Mouse (Mus musculus) forebrain, embryonic 12.5 days (tissue): Measurements from ENCODE around the gene Gpd1l. TPM values are rescaled to one million over a fixed set of nuclear protein-coding genes. Genes with fewer than 3 reads are reported as not detected.
A peak's percentile ranks its signal among the peaks of the same experiment; 100 is the strongest.

Experiments used
- ATAC-seq: fragments of 200-750 bp; cut with Nextera tagmentation; 2 replicates; pipeline ENCODE4 v1.8.0; 2017; ENCODE audit warnings: moderate TSS enrichment; ENCODE audit not compliant: low FRiP score
- H3K27ac ChIP-seq: fragments of 300-500 bp; sonication (generic); 2 replicates; pipeline ENCODE4 v1.5.1; 2016; ENCODE audit warnings: mild to moderate bottlenecking
- H3K27me3 ChIP-seq: fragments of 300-500 bp; sonication (generic); 2 replicates; pipeline ENCODE4 v1.6.1; 2016; ENCODE audit warnings: mild to moderate bottlenecking
- H3K36me3 ChIP-seq: fragments of 300-500 bp; sonication (generic); replicated peaks from 2 replicates; pipeline ENCODE4 v1.6.1; 2016; ENCODE audit warnings: mild to moderate bottlenecking
- H3K4me1 ChIP-seq: fragments of 300-500 bp; sonication (generic); 2 replicates; pipeline ENCODE4 v1.6.1; 2016
- H3K4me2 ChIP-seq: fragments of 300-500 bp; sonication (generic); 2 replicates; pipeline ENCODE4 v1.6.1; 2016; ENCODE audit warnings: mild to moderate bottlenecking, moderate library complexity
- H3K4me3 ChIP-seq: fragments of 300-500 bp; sonication (generic); replicated peaks from 2 replicates; pipeline ENCODE4 v1.5.1; 2016; ENCODE audit warnings: mild to moderate bottlenecking
- H3K9ac ChIP-seq: fragments of 300-500 bp; sonication (generic); 2 replicates; pipeline ENCODE4 v1.6.1; 2016; ENCODE audit warnings: mild to moderate bottlenecking
- H3K9me3 ChIP-seq: fragments of 300-500 bp; sonication (generic); 2 replicates; pipeline ENCODE4 v1.6.1; 2016
- WGBS: fragments of 180-500 bp; shearing (Covaris S2); methylation state at CpG from one replicate; pipeline ENCODE4 v1.1.7; 2016; 5-methylcytosine and 5-hydroxymethylcytosine counted together
- polyA plus RNA-seq: library from polyadenylated mRNA; unstranded; fragments of >200 nt; fragmentation: Nextera tagmentation; extraction: Ambion mirVana; gene quantifications from 2 replicates; pipeline ENCODE4 v1.2.1, GENCODE M21; 2016

Gene Gpd1l
- polyA plus RNA-seq, 1 experiment from 2014 or later = 14.5 TPM

DNA sequence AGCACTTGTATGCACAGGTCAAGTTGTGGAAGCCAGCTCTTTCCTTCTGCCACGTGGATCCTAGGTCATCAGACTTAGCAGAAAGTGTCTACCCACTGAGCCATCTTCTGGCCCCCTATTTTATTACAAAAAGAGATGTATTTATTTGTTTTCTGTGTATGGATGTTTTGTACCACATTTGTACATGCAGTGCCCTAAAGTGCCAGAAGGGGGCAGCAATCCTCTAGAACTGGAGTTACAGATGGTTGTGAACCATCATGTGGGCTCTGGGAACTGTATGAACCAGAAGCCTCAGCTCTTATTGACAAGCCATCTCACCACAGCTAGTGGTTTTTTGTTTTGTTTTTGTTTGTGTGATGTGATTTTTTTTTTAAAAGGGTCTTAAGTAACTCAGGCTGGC lies 19.1 kb upstream of the Gpd1l start:
- no peak overlapping the region for H3K4me3 ChIP-seq
- ATAC-seq = no peak
- H3K27ac ChIP-seq = no peak overlapping the region
- no peaks in the 10 kb centered on the region for H3K27me3 ChIP-seq
- no peak overlapping the region for H3K4me2 ChIP-seq
- H3K36me3 ChIP-seq = no peaks in the 10 kb centered on the region
- no peaks in the 10 kb centered on the region for H3K4me1 ChIP-seq
- 28% methylated on average over 1 of the region's 1 CpGs for WGBS
- no peak overlapping the region for H3K9ac ChIP-seq
- H3K9me3 ChIP-seq = no peaks in the 10 kb centered on the region

DNA sequence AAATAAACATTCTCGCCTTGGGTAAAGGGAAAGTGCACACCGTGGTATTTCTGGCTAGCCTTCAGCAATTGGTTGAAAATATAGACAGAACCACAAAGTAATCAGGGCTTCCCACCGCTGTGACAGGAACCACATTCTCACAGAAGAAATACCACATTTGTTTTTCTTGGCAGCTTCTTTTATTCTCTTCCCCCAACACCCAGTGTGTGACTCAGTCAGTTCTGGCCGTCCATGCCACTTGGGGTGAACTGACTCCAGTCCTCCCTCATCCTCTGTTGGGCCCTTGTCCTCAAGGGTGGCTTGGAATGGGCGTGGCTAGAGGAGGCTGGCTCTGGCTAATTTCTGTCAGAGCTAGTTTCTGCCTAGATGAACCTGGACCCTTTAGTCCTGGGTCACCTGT lies 14.6 kb upstream of the Gpd1l start:
- no peaks in the 10 kb centered on the region for H3K9me3 ChIP-seq
- H3K27me3 ChIP-seq = no peaks in the 10 kb centered on the region
- H3K4me3 ChIP-seq = no peak overlapping the region
- H3K36me3 ChIP-seq = no peaks in the 10 kb centered on the region
- 68% methylated on average over 5 of the region's 5 CpGs for WGBS
- H3K9ac ChIP-seq = no peak overlapping the region
- no peaks in the 10 kb centered on the region for H3K4me1 ChIP-seq
- H3K27ac ChIP-seq = no peak overlapping the region
- no peak for ATAC-seq
- no peak overlapping the region for H3K4me2 ChIP-seq

DNA sequence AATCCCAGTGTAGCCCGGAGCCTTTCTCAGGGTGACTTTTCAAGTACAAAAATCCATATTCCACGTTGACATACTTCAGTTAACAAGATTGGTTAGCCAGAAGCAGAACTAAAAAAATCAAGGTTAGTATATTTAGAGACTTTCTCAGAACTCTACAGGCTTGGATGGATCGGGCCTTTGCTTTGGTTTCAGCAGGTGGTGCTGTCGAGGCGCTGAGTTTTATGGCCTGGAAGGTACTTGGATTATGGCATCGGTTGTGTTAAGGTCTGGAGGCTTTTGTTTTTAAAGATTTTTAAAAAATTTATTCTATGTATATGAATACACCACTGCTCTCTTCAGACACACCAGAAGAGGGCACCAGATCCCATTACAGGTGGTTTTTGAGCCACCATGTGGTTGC lies 11.8 kb upstream of the Gpd1l start:
- WGBS = 85% methylated on average over 6 of the region's 6 CpGs
- no peak overlapping the region for H3K27ac ChIP-seq
- H3K4me3 ChIP-seq = no peak overlapping the region
- no peak overlapping the region for H3K4me2 ChIP-seq
- ATAC-seq = no peak
- H3K4me1 ChIP-seq = no peaks in the 10 kb centered on the region
- H3K36me3 ChIP-seq = no peaks in the 10 kb centered on the region
- no peaks in the 10 kb centered on the region for H3K9me3 ChIP-seq
- no peak overlapping the region for H3K9ac ChIP-seq
- no peaks in the 10 kb centered on the region for H3K27me3 ChIP-seq

DNA sequence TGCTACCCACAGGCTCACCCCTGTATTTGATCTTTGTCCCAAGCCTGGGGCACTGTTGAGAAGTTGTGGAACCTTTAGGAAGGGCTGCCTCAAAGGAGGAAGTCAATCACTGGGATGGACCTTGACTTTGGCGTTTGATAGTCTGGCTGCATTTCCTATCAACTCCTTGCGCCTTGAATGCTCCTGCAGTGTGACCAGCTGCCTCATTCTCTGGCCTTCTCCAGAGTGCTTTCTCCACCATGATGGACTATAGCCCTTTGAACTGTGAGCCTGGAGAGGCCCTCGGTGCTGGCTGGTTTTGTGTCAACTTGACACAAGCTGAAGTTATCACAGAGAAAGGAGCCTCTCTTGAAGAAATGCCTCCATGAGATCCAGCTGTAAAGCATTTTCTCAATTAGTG lies 10.9 kb upstream of the Gpd1l start:
- no peaks in the 10 kb centered on the region for H3K36me3 ChIP-seq
- ATAC-seq = no peak
- 91% methylated on average over 3 of the region's 3 CpGs for WGBS
- no peak overlapping the region for H3K4me3 ChIP-seq
- H3K4me1 ChIP-seq = no peaks in the 10 kb centered on the region
- H3K27me3 ChIP-seq = no peaks in the 10 kb centered on the region
- H3K9ac ChIP-seq = no peak overlapping the region
- H3K4me2 ChIP-seq = no peak overlapping the region
- H3K27ac ChIP-seq = no peak overlapping the region
- H3K9me3 ChIP-seq = no peaks in the 10 kb centered on the region

DNA sequence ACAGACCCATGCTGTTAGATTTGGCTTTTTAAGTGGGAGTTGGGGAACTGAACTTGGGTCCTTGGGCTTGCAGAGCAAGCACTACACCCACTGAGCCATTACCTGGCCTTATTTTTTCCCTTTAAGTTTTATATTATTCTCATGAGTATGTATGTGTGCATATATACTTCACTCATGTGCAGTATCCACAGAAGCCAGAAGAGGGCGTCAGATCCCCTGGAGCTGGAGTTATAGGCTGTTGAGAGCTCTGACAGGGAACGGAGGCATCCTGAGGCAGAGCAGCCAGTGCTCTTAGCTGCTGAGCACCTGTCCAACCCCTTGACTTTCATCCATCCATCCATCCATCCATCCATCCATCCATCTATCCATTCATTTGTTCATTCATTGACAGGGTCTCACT lies 2.9 kb upstream of the Gpd1l start:
- Histone ChIP-seq H3K27ac (no peak overlapping the region), H3K9me3 (no peaks in the 10 kb centered on the region), H3K4me2 (no peak overlapping the region), H3K9ac (no peak overlapping the region), H3K4me3 (no peak overlapping the region), H3K36me3 (no peaks in the 10 kb centered on the region), H3K4me1 (peaks cover 16% of the 10 kb centered on the region), H3K27me3 (0 out of 2 replicates have a peak, but pooled peaks cover 10% of the 10 kb centered on the region)
- 74% methylated on average over 2 of the region's 2 CpGs for WGBS
- ATAC-seq = no peak

DNA sequence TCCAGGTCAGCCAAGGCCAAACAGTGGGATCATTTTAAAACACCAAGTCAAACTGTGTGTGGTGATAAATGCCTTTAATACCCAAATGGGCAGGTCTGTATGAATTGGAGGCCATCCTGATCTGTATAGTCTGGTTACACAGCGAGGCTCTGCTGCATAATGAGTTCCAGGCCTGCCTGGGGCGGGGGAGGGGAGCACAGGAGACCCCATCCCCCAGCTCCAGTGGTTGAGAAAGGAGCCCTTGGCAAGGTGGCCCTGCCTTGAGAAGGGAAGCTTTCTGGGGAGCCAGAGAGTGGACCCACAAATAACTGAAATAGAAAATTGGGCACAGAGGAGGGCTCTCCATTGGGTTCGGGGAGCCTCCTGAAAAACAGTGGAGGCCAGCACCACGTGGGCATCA lies 1.5 kb upstream of the Gpd1l start:
- Histone ChIP-seq H3K27me3 (0 out of 2 replicates have a peak, but pooled peaks cover 10% of the 10 kb centered on the region), H3K4me3 (no peak overlapping the region), H3K4me1 (peaks cover 16% of the 10 kb centered on the region), H3K36me3 (no peaks in the 10 kb centered on the region), H3K9ac (no peak overlapping the region), H3K4me2 (no peak overlapping the region), H3K27ac (no peak overlapping the region), H3K9me3 (no peaks in the 10 kb centered on the region)
- WGBS = 71% methylated on average over 4 of the region's 4 CpGs
- ATAC-seq = no peak

DNA sequence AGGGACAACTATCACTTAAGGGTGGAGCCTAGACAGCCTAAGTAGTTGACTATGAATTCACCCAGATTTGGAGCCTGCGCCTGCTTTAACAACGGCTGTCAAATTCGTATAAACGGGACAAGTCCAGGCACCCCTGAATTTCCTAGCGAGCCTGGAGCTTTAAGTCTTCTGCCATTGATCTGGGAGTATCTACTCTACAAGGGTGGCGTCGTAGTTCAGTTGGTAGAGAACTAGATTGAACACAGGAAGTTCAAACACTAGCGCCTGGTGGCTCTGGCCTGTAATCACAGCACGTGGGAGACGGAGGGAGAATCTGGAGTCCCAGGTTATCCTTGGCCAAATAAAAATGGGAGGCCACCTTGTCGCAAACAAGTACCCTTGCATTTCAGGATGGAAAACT lies 444 bp upstream of the Gpd1l start:
- Histone ChIP-seq H3K4me1 (peaks cover 16% of the 10 kb centered on the region), H3K9ac (no peak overlapping the region), H3K36me3 (no peaks in the 10 kb centered on the region), H3K4me2 (peak overlapping the region; percentile 94), H3K4me3 (peak overlapping the region; percentile 64), H3K27me3 (0 out of 2 replicates have a peak, but pooled peaks cover 10% of the 10 kb centered on the region), H3K27ac (no peak overlapping the region), H3K9me3 (no peaks in the 10 kb centered on the region)
- 68% methylated on average over 11 of the region's 11 CpGs for WGBS
- ATAC-seq = no peak; the same call in 1 of the 2 replicates

DNA sequence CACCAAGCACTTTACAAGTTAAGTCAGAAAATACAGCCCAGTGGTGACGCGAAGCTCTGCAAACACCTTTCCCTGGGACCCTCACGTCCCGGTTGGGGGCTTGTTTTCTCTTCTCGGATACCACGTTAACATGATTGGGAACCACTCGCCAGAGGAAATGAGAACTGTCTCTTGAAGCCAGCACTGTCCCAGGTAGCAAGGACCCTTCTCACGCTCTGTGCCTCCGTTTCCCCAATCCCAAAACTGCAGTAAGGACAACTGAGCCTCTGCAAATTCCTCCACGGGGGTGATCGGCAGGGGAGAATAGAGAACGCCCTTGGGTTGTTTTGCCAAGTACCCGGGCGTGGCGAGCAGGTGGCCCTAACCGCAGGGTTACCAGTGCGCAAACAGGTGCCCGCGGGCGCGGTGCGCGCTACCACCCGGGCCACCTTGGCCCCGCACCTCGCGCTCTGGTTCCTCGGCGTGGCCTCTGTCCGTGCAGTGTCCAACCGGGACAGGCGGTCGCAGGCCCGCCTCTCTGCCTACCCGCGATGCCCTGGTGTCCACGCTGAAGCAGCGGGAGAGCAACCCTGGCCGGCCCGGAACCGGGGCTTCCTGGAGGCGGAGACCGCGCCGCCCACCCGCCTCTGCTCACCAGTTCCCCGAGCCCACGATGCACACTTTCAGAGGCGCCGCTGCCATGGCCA lies 607 bp downstream of the Gpd1l start:
- H3K27ac ChIP-seq = peak overlapping the region; percentile 14
- peak overlapping the region; percentile 64 for H3K4me3 ChIP-seq
- peak overlapping the region; percentile 73 for H3K9ac ChIP-seq
- ATAC-seq = peak; percentile 50
- 2% methylated on average over 40 of the region's 50 CpGs for WGBS
- peaks cover 16% of the 10 kb centered on the region for H3K4me1 ChIP-seq
- no peaks in the 10 kb centered on the region for H3K9me3 ChIP-seq
- no peaks in the 10 kb centered on the region for H3K36me3 ChIP-seq
- H3K27me3 ChIP-seq = 0 out of 2 replicates have a peak, but pooled peaks cover 10% of the 10 kb centered on the region
- H3K4me2 ChIP-seq = peak overlapping the region; percentile 94

DNA sequence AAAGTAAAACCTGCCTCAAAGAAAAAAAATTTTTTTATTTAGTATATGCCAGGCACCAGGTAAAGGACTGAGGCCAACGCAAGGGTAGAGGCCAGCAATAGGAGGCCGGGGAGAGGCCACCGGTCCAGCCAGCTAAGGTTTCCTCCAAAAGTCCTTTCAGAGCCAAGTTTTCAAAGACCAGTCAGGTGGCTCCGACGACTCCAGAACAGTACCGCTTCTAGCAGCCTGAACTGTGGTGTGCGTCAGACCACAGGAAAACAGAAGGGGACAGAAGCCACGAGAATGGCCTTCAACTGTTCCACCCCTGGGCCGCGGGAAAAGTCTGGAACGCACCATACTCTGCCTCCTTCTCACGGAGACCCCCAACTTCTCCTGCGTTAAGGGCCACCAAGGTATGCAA lies 1.2 kb downstream of the Gpd1l start:
- no peak for ATAC-seq
- no peaks in the 10 kb centered on the region for H3K9me3 ChIP-seq
- peaks cover 16% of the 10 kb centered on the region for H3K4me1 ChIP-seq
- 0 out of 2 replicates have a peak, but pooled peaks cover 10% of the 10 kb centered on the region for H3K27me3 ChIP-seq
- H3K4me3 ChIP-seq = peak overlapping the region; percentile 64
- H3K9ac ChIP-seq = peak overlapping the region; percentile 73; the same call in 1 of the 2 replicates
- peak overlapping the region; percentile 94 for H3K4me2 ChIP-seq
- no peaks in the 10 kb centered on the region for H3K36me3 ChIP-seq
- 30% methylated on average over 13 of the region's 13 CpGs for WGBS
- no peak overlapping the region for H3K27ac ChIP-seq

DNA sequence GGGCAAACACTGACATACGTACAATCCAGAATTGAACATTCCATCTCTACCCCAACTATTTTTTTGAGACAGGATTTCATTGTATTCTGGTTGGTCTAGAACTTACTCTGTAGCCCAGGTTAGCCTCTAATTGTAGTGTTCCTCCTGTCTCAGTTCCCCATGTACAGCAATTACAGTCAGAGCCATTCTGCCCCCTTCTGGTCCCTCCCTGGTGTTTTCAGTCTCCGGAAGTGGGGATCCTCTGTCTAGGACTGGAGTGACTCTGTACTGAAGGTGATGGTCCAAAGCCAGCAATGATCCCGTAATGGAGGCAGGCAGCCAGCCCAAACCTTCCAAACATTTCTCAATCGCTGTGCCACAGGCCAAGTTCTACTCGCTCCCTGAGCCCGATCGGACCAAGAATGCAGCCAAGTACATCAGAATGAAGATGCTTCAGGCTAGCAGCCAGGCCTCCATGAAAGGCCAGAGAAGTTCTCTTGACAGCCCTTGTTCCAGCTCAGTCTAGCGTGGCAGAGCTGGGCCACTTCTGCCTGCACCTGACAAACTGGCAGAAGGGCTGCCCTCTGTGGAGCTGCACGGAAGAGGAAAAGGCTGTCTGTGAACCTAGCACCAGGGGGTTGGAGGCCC lies 3.2 kb downstream of the Gpd1l start:
- ATAC-seq = no peak
- peaks cover 16% of the 10 kb centered on the region for H3K4me1 ChIP-seq
- no peaks in the 10 kb centered on the region for H3K9me3 ChIP-seq
- H3K4me3 ChIP-seq = no peak overlapping the region
- H3K27me3 ChIP-seq = 0 out of 2 replicates have a peak, but pooled peaks cover 10% of the 10 kb centered on the region
- H3K27ac ChIP-seq = no peak overlapping the region
- no peak overlapping the region for H3K9ac ChIP-seq
- no peaks in the 10 kb centered on the region for H3K36me3 ChIP-seq
- 80% methylated on average over 9 of the region's 9 CpGs for WGBS
- H3K4me2 ChIP-seq = no peak overlapping the region

DNA sequence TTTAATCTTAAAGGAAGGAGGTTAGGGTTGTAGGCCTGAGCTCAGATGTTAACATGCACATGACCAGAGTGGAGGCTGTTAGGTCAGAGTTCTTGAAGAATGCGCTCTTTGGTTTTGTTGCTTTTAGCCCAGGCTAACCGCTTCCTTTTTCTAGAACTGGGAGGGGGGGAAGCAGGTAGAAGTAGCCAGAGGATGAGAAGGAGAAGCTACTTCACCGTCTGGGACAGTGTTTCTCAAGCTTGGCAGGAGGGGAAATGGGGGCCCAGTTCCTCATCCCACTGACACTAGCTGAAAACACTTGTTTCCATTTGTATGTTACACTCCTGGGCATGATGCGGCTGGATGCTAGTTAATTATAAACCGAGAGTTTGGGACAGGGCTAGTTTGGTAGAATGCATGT lies 8.2 kb downstream of the Gpd1l start:
- Histone ChIP-seq H3K4me1 (peaks cover 16% of the 10 kb centered on the region), H3K27ac (no peak overlapping the region), H3K9ac (no peak overlapping the region), H3K4me2 (no peak overlapping the region), H3K4me3 (no peak overlapping the region), H3K36me3 (no peaks in the 10 kb centered on the region), H3K9me3 (no peaks in the 10 kb centered on the region), H3K27me3 (no peaks in the 10 kb centered on the region)
- ATAC-seq = no peak
- WGBS = 87% methylated on average over 5 of the region's 5 CpGs

DNA sequence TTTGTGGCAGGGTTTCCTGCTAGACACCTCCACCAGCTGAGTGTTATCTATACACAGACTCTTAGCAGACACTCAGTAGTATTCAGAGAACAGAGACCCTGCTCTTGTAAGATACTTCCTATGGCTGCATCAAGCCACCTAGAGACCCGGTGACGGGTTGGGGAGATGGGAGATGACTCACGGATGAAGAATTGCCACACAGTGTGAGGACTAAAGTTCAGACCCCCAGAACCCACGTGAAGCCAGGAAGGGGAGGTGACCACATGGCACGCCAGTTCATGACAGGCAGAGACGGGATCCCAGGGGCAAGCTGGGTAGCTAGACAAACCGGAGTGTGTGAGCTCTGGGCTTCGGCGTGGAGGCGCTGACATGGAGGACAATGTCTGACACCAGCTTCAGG lies 8.7 kb downstream of the Gpd1l start:
- H3K9me3 ChIP-seq = no peaks in the 10 kb centered on the region
- H3K4me2 ChIP-seq = no peak overlapping the region
- 90% methylated on average over 10 of the region's 10 CpGs for WGBS
- no peaks in the 10 kb centered on the region for H3K36me3 ChIP-seq
- H3K27ac ChIP-seq = no peak overlapping the region
- H3K9ac ChIP-seq = no peak overlapping the region
- H3K4me3 ChIP-seq = no peak overlapping the region
- H3K4me1 ChIP-seq = peaks cover 16% of the 10 kb centered on the region
- ATAC-seq = no peak
- no peaks in the 10 kb centered on the region for H3K27me3 ChIP-seq

DNA sequence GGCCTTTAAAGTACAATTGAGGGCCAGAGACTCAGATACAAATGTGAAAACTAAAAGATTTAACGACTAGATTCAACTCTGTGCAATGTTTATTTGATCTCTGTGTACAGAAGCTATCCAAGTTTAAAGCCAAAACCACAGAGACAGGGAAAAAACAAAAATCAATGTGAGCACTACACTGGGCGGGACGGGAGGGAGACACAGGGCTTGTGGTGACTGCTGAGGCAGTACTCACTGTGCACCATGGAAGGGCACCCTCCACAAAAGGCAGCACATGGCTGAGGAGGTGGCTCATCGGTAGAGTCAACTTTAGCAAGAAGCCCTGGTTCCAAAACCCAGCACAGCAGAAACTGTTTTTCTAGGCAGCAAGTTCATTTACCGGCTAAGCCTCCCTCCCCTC lies 9.3 kb downstream of the Gpd1l start:
- Histone ChIP-seq H3K27me3 (no peaks in the 10 kb centered on the region), H3K4me2 (no peak overlapping the region), H3K9ac (no peak overlapping the region), H3K4me1 (peaks cover 16% of the 10 kb centered on the region), H3K4me3 (no peak overlapping the region), H3K9me3 (no peaks in the 10 kb centered on the region), H3K27ac (no peak overlapping the region), H3K36me3 (no peaks in the 10 kb centered on the region)
- no peak for ATAC-seq
- WGBS = 28% methylated on average over 5 of the region's 5 CpGs
